Mouse (Mus musculus) gastrocnemius, postnatal 4 days (tissue): ENCODE measurements around the gene Vps26a. TPM values are rescaled to one million over a fixed set of nuclear protein-coding genes. Genes with fewer than 3 reads are reported as not detected.

Experiments
- DNase-seq, 2 experiments: peaks; one replicate each; pipeline ENCODE4 v3.0.0; 2021 to 2022; ENCODE audit warnings: low spot score in 2 of 2, mixed read lengths in 2 of 2
- total RNA-seq, 2 experiments: library from RNA; stranded (reverse); gene quantifications; 2 replicates each; pipeline ENCODE4 v1.2.3; 2021

The Vps26a gene
- total RNA-seq, 2 experiments from 2014 or later = 30.4 to 32.8 TPM

DNA sequence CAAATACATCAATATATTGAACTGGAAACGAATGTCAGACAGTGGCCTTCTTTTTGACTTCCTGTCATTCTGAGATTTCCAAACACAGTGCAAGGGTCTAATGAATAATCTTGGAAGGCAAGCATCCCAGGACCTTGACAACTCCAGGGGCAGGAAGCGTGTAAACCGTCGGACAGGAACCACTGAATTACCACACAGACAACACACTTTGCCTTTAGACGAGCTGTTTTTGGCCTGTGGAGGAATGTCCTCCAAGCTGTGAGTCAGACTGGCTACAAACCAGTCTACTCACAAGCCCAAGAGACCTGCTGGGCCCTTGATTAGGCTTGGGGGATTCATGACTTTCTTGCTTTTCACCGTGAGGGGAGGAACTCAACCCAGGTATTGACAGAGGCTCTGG is 66.2 kb downstream of the Vps26a start:
- no peak for DNase-seq

DNA sequence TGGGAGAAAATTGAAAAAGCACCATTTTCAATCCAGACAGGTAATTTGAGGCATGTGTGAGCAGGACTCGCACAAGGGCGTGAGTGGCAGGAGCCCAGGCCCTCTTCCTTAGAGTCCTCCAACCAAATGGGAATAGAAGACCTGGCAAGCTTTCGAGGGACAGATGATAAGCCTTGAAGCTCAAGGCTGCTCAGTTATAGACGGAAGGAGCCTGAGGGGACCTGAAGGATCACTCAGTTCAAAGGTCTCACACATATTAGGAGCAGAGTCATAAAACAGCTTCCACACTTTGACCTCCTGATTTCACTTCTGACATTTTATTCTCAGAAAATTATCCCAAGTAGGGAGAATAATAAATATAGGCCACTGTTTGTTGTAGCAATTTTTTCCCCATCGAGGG is 67.2 kb downstream of the Vps26a start:
- DNase-seq = no peak

DNA sequence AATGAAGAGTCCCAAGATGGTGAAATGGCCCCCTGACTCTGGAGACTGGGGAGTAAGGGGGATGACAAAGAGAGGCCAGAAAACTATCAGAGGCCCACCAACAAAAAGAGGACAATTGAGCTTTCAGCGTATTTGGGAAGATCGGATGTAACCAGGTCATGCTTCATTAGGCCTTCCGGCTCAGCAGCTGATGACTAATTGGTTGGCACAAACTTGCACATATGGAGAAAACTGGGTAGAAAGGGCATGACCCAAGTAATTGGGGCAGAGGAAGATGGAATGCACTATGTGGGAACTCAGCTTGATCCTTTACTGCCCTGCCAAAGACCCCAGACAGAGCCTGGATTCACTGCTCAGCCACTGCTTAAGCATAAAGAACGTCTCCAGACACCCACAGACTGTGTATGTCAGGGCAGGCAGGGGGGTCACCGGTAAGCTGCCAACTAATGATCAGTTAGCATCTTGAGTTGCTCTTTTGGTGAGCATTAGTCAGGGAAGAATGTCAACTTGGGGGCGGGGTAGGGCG is 67.7 kb downstream of the Vps26a start:
- no peak for DNase-seq

DNA sequence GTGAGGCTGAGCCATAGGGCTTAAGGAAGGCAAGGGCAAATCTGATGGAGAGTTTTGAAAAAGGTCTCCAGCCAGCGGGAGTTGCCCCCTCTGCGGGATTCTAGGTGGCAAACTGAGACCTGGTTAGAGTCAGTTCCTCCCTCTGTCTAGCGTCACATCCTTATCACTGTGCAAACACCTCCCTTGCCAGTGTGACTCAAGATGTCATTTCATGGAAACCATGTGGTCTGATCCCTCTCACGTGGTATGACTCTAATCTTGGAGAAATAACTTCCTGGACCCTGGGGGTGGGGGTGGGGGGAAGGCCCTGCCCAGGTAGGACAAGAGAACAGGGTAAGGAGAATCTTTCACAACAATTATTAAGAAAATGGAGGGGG is 73.0 kb downstream of the Vps26a start:
- DNase-seq = no peak

DNA sequence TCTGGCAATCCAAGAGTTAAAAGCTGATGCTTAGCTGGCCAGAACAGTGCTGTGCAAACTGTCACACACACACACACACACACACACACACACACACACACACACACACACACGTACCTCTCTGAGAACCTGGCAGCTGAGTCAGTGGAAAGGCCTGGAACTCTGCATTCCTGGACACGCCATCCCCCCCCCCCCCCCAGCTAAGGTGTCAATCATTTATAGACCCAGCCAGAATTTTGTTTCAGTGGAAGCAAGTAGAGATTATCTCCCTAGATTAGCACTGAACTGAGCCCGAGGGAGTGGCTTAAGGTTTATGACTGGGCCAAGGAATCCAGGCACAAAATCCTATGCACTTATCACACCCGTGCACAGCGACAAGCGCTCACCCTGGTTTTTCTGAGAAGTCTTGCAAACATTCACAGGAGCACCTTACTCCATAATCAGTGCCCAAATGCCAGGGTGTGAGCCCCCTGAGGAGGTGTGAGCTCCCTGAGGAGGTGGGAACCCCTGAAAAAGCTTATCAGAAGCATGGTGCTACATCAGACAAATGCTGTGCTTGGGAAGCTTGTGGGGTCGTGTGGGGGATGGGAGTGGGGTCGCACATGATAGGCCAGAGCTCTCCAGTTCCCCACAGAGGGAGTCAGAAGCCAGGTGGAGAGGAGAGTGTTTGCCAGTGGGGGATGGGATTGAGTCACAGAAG is 73.5 kb downstream of the Vps26a start:
- DNase-seq = no peak

DNA sequence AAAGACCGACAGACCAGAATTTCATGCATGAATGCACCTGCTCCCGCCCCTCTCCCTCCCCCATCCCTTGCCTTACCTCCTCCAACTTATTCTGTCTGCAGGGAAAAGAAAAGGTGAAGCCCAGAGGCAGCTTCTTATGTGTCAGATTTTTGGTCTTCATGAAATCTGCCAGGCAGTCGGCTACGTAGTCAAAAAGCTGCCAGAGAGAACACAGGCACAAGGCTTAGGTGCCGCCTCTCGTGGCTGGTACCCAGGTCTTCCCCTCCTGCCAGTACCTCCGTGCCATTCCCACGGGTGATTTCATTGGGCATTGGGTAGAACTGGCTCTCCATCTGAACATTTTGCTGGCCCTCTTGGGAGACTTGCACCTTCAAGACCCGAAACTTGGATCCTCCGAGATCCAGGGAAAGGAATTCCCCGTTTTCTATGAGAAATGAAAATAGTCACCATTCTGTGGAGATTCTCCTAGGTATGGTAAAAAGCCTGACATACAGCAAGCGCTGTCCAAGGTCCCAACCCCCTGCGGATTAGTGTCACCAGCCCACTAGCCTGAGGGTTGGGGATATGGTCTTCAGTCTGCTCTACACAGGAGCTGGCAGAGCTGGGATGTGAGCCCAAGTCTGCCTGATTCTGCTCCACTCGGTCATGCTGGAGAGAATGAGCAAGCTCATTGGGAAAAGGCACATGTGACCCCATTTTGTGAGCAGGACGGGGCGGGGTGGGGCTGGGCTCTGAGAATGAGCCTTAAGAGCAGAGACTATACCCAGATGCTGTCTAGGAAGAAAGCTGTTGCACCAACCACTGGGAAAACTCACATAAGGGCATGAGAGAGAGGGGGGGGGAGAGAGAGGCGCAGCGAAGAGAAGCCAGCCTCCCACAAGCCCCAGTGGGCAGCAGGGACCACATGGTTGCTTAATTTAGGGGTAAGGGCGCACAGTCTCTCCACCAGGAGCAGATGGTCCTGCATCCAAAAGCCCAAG is 74.9 kb downstream of the Vps26a start:
- DNase-seq = no peak

DNA sequence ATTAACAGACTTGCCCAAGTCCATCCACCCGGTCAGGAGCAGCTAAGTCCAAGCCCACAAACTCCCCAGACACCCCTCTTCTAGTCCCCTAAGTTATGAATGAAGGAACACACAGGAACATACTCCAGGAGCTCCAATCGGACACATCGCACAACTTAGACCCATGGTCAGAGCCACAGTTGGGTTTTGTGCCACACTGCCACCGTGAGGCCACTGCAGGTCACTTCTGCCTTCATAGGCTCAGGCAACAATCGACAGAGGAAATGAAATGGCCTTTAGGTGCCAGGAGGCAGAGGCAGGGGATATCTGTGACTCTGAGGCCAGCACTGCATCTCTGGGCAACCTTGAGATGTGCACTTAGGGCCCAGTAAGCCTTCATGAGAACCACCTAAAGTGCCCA is 75.7 kb downstream of the Vps26a start:
- peak; percentile 38 to 67 for DNase-seq

Other genes with a start within 250 kb of the Vps26a start
- gene Tacr2, start 234.4 kb downstream of the Vps26a start, total RNA-seq = not detected
- 10 to 100 TPM; 26.1 to 27.2 TPM for gene Hk1, start 106.9 kb downstream of the Vps26a start, total RNA-seq
- gene Hkdc1, start 64.3 kb downstream of the Vps26a start, total RNA-seq = under 1 TPM; 0.62 to 0.71 TPM
- gene 4930507D05Rik, start 37.3 kb downstream of the Vps26a start, total RNA-seq = under 1 TPM; 0.29 to 0.39 TPM
- gene Supv3l1, start 37.1 kb downstream of the Vps26a start, total RNA-seq = 10 to 100 TPM; 22.2 to 25.2 TPM
- gene Srgn, start 40.6 kb upstream of the Vps26a start, total RNA-seq = 10 to 100 TPM; 16.2 to 16.7 TPM
- gene Kif1bp, start 91.7 kb upstream of the Vps26a start, total RNA-seq = 10 to 100 TPM; 29.4 to 31.0 TPM
- gene Ddx21, start 115.5 kb upstream of the Vps26a start, total RNA-seq = 10 to 100 TPM; 34.9 to 41.2 TPM
- 100 to 1,000 TPM in 1 of 2 experiments, 10 to 100 TPM in 1; 89.7 to 106 TPM for gene Ddx50, start 164.4 kb upstream of the Vps26a start, total RNA-seq
- 1 to 10 TPM in 1 of 2 experiments, under 1 TPM in 1; 0.64 to 1.1 TPM for gene Stox1, start 239.3 kb upstream of the Vps26a start, total RNA-seq